Mouse (Mus musculus): Measurements from ENCODE around the gene Mark1. TPM values are rescaled to one million over a fixed set of nuclear protein-coding genes. Genes with fewer than 3 reads are reported as not detected.

Mark1 gene
- polyA plus RNA-seq, 1 experiment from 2014 or later = 2.1 TPM

DNA sequence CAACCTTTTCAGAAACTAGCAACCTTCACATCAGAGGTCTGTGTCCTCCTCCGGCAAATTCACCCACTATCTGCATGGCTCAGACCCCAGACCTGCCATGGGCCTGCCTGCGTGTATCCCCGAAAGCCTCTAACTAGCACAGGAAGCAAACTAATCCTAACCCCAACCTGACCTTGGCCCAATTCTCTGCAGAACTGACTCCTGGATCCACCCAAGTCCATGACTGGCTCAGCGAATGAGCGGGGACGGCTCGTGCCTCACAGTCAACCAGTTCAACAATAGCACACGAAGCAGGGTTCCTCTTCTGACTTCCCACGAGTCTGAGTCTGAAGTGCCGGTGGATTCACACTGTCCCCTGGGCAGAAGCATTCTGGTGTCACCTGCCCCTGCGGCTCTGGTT is 125.5 kb downstream of the Mark1 start:
- no peaks in the 10 kb centered on the region for H3K9me3 ChIP-seq (replicated peaks; ENCODE audit: low read length)
- WGBS = 88% methylated on average over 11 of the region's 11 CpGs
- ATAC-seq (replicated peaks; ENCODE audit: low FRiP score, low read depth) = no peak

DNA sequence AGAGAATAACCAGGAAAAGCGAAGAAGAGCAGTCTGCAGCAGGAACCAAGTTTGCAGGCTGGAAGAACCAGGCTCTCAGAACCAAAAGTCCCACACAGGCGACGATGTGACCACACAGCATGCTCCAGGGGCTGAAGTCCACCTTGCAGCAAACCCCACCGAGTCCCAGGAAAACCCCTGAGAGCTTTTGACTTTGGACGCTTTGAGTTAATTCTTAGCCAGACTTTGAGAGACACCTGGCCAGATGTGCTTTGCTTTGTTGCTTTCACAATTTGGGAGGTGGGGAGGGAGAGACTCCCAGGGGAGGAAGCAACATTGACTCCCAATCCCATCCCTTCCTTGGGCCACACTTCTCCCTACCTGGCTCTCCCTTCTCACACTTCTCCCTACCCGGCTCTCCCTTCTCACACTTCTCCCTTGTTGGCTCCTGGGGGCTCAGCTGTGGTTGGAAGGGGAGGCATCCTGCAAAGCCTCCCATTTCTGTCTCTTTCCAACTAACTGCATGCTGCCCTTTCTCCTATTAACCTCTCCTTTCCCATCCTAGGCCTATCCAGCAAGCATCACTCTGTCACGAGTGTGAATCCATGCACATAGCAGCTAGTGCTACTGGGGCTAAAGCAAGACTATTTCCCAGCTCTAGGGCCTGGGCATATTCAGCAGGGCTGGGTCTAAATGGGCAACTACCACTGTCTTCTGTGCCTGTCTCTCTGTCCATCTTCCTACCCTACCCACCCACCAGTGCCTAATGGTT is 127.1 kb downstream of the Mark1 start:
- TF ChIP-seq CTCF (IDR thresholded peaks at IDR 0.05; ENCODE audit: low read depth) = no peak
- ATAC-seq (replicated peaks; ENCODE audit: low FRiP score, low read depth) = 0 out of 2 replicates have a peak, but pooled peaks have one; percentile 49
- no peak for DNase-seq (ENCODE audit: low spot score)

More for the DNA sequence above, 125.5 kb downstream of the Mark1 start:
- Histone ChIP-seq H3K27me3 (ENCODE audit: insufficient read depth, low read length) (no peaks in the 10 kb centered on the region), H3K27ac (no peak overlapping the region), H3K4me1 (replicated peaks; ENCODE audit: insufficient read depth, low read length) (peaks cover 12% of the 10 kb centered on the region), H3K9ac (ENCODE audit: low read depth, low read length) (no peak overlapping the region), H3K4me3 (replicated peaks; ENCODE audit: low read depth, low read length) (no peak overlapping the region), H3K36me3 (ENCODE audit: insufficient read depth, low read length) (0 out of 2 replicates have a peak, but pooled peaks cover 4% of the 10 kb centered on the region), H3K4me2 (ENCODE audit: low read length) (no peak overlapping the region)
- no peak for DNase-seq (ENCODE audit: low spot score)
- TF ChIP-seq CTCF (IDR thresholded peaks at IDR 0.05; ENCODE audit: low read depth) = no peak

DNA sequence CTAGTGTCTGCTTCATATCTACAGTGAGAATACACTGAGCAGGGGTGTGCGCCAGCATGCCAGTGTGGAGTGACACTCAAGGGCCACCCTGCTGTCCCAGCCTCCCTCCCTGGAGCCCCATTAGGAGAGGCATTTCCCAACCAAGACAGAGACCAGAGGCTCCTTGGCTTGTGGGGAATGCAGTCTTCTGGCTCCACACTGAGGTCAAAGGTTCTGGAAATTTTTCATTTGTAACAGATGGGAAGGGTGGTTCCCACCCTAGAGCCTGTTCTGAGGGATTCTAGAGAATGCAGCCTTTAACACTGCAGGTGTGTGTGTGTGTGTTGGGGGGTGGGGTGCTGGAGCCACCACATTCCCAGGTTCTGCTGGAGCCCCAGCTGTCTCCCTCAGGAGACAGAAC is 127.9 kb downstream of the Mark1 start:
- WGBS = 81% methylated on average over 1 of the region's 1 CpGs
- H3K9ac ChIP-seq (ENCODE audit: low read depth, low read length) = 0 out of 2 replicates have a peak overlapping the region, but pooled peaks have one; percentile 3
- peak overlapping the region; percentile 63 for H3K27ac ChIP-seq
- H3K36me3 ChIP-seq (ENCODE audit: insufficient read depth, low read length) = 0 out of 2 replicates have a peak, but pooled peaks cover 4% of the 10 kb centered on the region
- no peaks in the 10 kb centered on the region for H3K27me3 ChIP-seq (ENCODE audit: insufficient read depth, low read length)
- ATAC-seq (replicated peaks; ENCODE audit: low FRiP score, low read depth) (peak; percentile 67; the same call in 1 of the 2 replicates), DNase-seq (ENCODE audit: low spot score) (no peak)
- H3K4me1 ChIP-seq (replicated peaks; ENCODE audit: insufficient read depth, low read length) = peaks cover 12% of the 10 kb centered on the region
- no peak for TF ChIP-seq CTCF (IDR thresholded peaks at IDR 0.05; ENCODE audit: low read depth)
- H3K4me3 ChIP-seq (replicated peaks; ENCODE audit: low read depth, low read length) = no peak overlapping the region
- H3K4me2 ChIP-seq (ENCODE audit: low read length) = no peak overlapping the region
- no peaks in the 10 kb centered on the region for H3K9me3 ChIP-seq (replicated peaks; ENCODE audit: low read length)

More for the DNA sequence above, 127.1 kb downstream of the Mark1 start:
- peaks cover 12% of the 10 kb centered on the region for H3K4me1 ChIP-seq (replicated peaks; ENCODE audit: insufficient read depth, low read length)
- 67% methylated on average over 7 of the region's 7 CpGs for WGBS
- 0 out of 2 replicates have a peak overlapping the region, but pooled peaks have one; percentile 3 for H3K9ac ChIP-seq (ENCODE audit: low read depth, low read length)
- no peak overlapping the region for H3K4me2 ChIP-seq (ENCODE audit: low read length)
- 0 out of 2 replicates have a peak, but pooled peaks cover 4% of the 10 kb centered on the region for H3K36me3 ChIP-seq (ENCODE audit: insufficient read depth, low read length)
- peak overlapping the region; percentile 63 for H3K27ac ChIP-seq
- no peak overlapping the region for H3K4me3 ChIP-seq (replicated peaks; ENCODE audit: low read depth, low read length)
- no peaks in the 10 kb centered on the region for H3K9me3 ChIP-seq (replicated peaks; ENCODE audit: low read length)
- no peaks in the 10 kb centered on the region for H3K27me3 ChIP-seq (ENCODE audit: insufficient read depth, low read length)

DNA sequence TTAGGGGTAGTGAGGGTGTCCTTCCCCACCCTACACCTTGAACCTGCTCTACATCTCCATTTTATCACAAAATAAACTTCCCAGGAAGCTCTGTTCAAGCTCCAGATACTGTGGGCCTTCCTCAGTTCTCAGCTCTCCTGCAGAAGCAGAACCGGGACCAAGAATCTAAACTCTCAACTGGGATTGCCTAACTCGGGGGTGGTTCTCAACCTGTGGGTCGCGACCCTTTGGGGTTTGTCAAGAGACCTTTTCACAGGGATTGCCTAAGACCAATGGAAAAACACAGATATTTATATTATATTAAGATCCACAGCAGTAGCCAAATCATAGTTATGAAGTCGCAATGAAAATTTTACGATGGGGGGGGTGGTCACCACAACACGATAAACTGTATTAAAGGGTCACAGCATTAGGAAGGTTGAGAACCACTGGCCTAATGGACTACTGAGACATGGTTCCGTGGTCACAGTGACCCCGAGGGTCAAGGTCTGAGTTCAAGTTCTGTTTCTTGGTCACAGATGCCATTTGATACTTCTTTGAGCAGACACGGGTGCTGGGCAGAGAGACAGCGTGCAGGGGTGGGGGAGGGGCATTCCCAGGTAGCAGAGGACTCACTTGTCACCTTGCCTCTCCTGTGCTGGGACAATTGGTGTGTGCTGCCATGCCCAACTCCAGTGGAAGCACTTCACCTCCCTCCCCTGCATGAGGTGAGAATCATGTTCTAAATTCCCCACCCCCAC is 128.6 kb downstream of the Mark1 start:
- H3K27ac ChIP-seq = peak overlapping the region; percentile 63
- no peak overlapping the region for H3K9ac ChIP-seq (ENCODE audit: low read depth, low read length)
- no peak overlapping the region for H3K4me2 ChIP-seq (ENCODE audit: low read length)
- no peak for DNase-seq (ENCODE audit: low spot score)
- ATAC-seq (replicated peaks; ENCODE audit: low FRiP score, low read depth) = 0 out of 2 replicates have a peak, but pooled peaks have one; percentile 11
- peaks cover 12% of the 10 kb centered on the region for H3K4me1 ChIP-seq (replicated peaks; ENCODE audit: insufficient read depth, low read length)
- H3K27me3 ChIP-seq (ENCODE audit: insufficient read depth, low read length) = no peaks in the 10 kb centered on the region
- WGBS = 70% methylated on average over 11 of the region's 11 CpGs
- 0 out of 2 replicates have a peak, but pooled peaks cover 4% of the 10 kb centered on the region for H3K36me3 ChIP-seq (ENCODE audit: insufficient read depth, low read length)
- no peak for TF ChIP-seq CTCF (IDR thresholded peaks at IDR 0.05; ENCODE audit: low read depth)
- H3K9me3 ChIP-seq (replicated peaks; ENCODE audit: low read length) = no peaks in the 10 kb centered on the region
- H3K4me3 ChIP-seq (replicated peaks; ENCODE audit: low read depth, low read length) = no peak overlapping the region

DNA sequence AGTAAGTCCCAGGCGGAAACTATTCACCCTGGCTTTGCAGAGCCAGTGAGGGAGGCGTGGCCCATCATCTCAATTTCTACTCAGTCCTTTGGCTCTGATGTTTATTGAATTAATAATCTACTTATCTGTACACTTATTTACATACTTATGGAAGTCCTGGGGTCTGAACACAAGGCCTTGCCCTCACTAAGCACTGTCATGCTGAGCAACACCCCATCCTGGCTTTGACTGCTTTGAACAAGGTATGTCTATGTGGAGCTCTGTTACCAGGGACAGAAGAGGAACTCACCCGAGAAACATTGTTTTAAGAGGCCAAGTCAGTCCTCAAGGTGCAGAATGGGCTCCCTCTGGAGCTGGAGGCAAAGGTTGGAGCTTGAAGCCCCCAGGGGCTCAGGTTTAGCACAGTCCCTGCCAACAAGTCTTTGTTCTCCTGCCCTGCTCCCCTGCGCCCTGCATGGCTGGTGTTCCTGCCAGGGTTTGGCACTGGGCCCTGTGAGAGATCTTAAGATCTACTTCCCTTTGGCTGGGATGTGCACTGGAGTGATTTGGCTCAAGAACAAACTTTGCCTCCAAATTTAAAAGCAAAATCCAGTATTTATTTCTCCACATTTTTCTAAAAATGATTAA is 129.3 kb downstream of the Mark1 start:
- H3K9me3 ChIP-seq (replicated peaks; ENCODE audit: low read length) = no peaks in the 10 kb centered on the region
- DNase-seq (ENCODE audit: low spot score) (no peak), ATAC-seq (replicated peaks; ENCODE audit: low FRiP score, low read depth) (no peak)
- no peak overlapping the region for H3K4me3 ChIP-seq (replicated peaks; ENCODE audit: low read depth, low read length)
- H3K4me1 ChIP-seq (replicated peaks; ENCODE audit: insufficient read depth, low read length) = peaks cover 12% of the 10 kb centered on the region
- no peak overlapping the region for H3K9ac ChIP-seq (ENCODE audit: low read depth, low read length)
- 66% methylated on average over 4 of the region's 4 CpGs for WGBS
- peak overlapping the region; percentile 83 for H3K27ac ChIP-seq
- H3K27me3 ChIP-seq (ENCODE audit: insufficient read depth, low read length) = no peaks in the 10 kb centered on the region
- H3K4me2 ChIP-seq (ENCODE audit: low read length) = no peak overlapping the region
- H3K36me3 ChIP-seq (ENCODE audit: insufficient read depth, low read length) = 0 out of 2 replicates have a peak, but pooled peaks cover 4% of the 10 kb centered on the region
- TF ChIP-seq CTCF (IDR thresholded peaks at IDR 0.05; ENCODE audit: low read depth) = no peak

DNA sequence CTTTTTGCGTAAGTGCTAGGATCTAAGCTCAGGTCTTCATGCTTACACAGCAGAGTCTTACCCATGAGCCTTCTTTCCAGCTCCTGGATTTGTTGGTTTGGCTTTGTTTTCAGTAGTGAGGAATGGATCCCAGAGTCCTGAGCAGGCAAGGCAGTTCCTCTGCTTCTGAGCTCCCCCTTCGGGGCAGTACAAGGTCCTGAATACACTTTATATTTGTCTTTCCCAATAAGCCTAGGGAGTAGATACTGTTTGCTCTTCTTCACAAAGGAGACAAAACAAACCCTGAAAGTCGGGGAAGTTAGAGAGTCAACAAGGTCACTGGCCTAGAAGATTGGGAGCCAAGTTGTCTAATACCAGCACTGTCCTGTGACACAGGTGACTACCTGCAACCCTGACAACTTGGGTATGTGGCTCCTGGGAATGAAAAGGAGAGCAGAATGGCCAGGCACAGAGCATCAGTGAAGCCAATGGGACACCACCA is 131.7 kb downstream of the Mark1 start:
- no peaks in the 10 kb centered on the region for H3K9me3 ChIP-seq (replicated peaks; ENCODE audit: low read length)
- no peaks in the 10 kb centered on the region for H3K27me3 ChIP-seq (ENCODE audit: insufficient read depth, low read length)
- H3K9ac ChIP-seq (ENCODE audit: low read depth, low read length) = no peak overlapping the region
- ATAC-seq (replicated peaks; ENCODE audit: low FRiP score, low read depth) (no peak), DNase-seq (ENCODE audit: low spot score) (no peak)
- H3K27ac ChIP-seq = no peak overlapping the region
- no peaks in the 10 kb centered on the region for H3K36me3 ChIP-seq (ENCODE audit: insufficient read depth, low read length)
- TF ChIP-seq CTCF (IDR thresholded peaks at IDR 0.05; ENCODE audit: low read depth) = no peak
- 84% methylated on average over 3 of the region's 3 CpGs for WGBS
- H3K4me3 ChIP-seq (replicated peaks; ENCODE audit: low read depth, low read length) = no peak overlapping the region
- H3K4me2 ChIP-seq (ENCODE audit: low read length) = no peak overlapping the region
- H3K4me1 ChIP-seq (replicated peaks; ENCODE audit: insufficient read depth, low read length) = peaks cover 16% of the 10 kb centered on the region
